Mouse (Mus musculus): ENCODE results near the gene Pkp1. TPM values are rescaled to one million over a fixed set of nuclear protein-coding genes. Genes with fewer than 3 reads are reported as not detected.

The Pkp1 gene
- polyA plus RNA-seq, 1 experiment, result not detected

GRCm38 (mm10) chr1:135865518-135866194 is 53.4 kb downstream of the Pkp1 start:
- Histone ChIP-seq H3K27me3 (ENCODE audit: control insufficient read depth) (peaks cover 37% of the 10 kb centered on the region), H3K4me3 (replicated peaks) (no peak overlapping the region)
- TF ChIP-seq GATA1 (IDR thresholded peaks at IDR 0.05; ENCODE audit: low read length) (no peak), TAL1 (IDR thresholded peaks at IDR 0.05; ENCODE audit: low read length) (no peak)

GRCm38 (mm10) chr1:135864830-135865229 is 54.2 kb downstream of the Pkp1 start:
- H3K27me3 ChIP-seq (ENCODE audit: control insufficient read depth), result peaks cover 39% of the 10 kb centered on the region
- TF ChIP-seq GATA1 (IDR thresholded peaks at IDR 0.05; ENCODE audit: low read length), result no peak
- no peak for TF ChIP-seq TAL1 (IDR thresholded peaks at IDR 0.05; ENCODE audit: low read length)
- no peaks in the 10 kb centered on the region for H3K36me3 ChIP-seq (ENCODE audit: control insufficient read depth)
- peaks cover 6% of the 10 kb centered on the region for H3K4me1 ChIP-seq (ENCODE audit: control insufficient read depth)
- no peak overlapping the region for H3K4me3 ChIP-seq (replicated peaks)
- no peaks in the 10 kb centered on the region for H3K9me3 ChIP-seq (ENCODE audit: control insufficient read depth, low read length)

More at GRCm38 (mm10) chr1:135865518-135866194, 53.4 kb downstream of the Pkp1 start:
- Histone ChIP-seq H3K4me1 (ENCODE audit: control insufficient read depth) (peaks cover 6% of the 10 kb centered on the region), H3K9me3 (ENCODE audit: control insufficient read depth, low read length) (no peaks in the 10 kb centered on the region), H3K36me3 (ENCODE audit: control insufficient read depth) (no peaks in the 10 kb centered on the region)

GRCm38 (mm10) chr1:135863786-135864335 is 55.1 kb downstream of the Pkp1 start:
- H3K27me3 ChIP-seq (ENCODE audit: control insufficient read depth), result peaks cover 36% of the 10 kb centered on the region
- H3K4me1 ChIP-seq (ENCODE audit: control insufficient read depth), result peaks cover 6% of the 10 kb centered on the region

DNA sequence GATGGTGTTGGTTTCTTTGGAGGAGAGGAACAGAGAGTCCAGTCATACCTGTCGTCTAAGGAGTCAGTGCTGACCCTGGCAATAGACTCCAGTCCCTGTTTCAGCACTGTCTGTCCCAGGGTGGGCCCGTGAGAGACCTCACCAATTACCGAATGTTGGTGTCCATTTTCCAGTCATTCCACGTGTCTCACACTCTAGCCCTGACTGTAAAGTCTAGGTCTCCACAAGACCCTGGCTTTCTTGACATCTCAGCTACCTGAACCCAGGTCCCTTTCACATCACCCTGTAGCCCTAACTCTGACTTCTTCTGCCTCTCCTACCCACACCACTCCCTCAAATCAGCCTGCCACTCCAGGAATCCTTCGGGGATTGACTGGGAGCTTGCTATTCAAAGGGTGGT is 56.4 kb downstream of the Pkp1 start:
- no peak for TF ChIP-seq GATA1 (IDR thresholded peaks at IDR 0.05; ENCODE audit: low read length)
- TF ChIP-seq TAL1 (IDR thresholded peaks at IDR 0.05; ENCODE audit: low read length), result no peak
- no peak overlapping the region for H3K4me3 ChIP-seq (replicated peaks)
- peaks cover 36% of the 10 kb centered on the region for H3K27me3 ChIP-seq (ENCODE audit: control insufficient read depth)
- peaks cover 7% of the 10 kb centered on the region for H3K4me1 ChIP-seq (ENCODE audit: control insufficient read depth)
- H3K9me3 ChIP-seq (ENCODE audit: control insufficient read depth, low read length), result no peaks in the 10 kb centered on the region
- H3K36me3 ChIP-seq (ENCODE audit: control insufficient read depth), result no peaks in the 10 kb centered on the region

More at GRCm38 (mm10) chr1:135863786-135864335, 55.1 kb downstream of the Pkp1 start:
- no peak overlapping the region for H3K4me3 ChIP-seq (replicated peaks)
- H3K36me3 ChIP-seq (ENCODE audit: control insufficient read depth), result no peaks in the 10 kb centered on the region
- H3K9me3 ChIP-seq (ENCODE audit: control insufficient read depth, low read length), result no peaks in the 10 kb centered on the region
- TF ChIP-seq TAL1 (IDR thresholded peaks at IDR 0.05; ENCODE audit: low read length) (no peak), GATA1 (IDR thresholded peaks at IDR 0.05; ENCODE audit: low read length) (no peak)

DNA sequence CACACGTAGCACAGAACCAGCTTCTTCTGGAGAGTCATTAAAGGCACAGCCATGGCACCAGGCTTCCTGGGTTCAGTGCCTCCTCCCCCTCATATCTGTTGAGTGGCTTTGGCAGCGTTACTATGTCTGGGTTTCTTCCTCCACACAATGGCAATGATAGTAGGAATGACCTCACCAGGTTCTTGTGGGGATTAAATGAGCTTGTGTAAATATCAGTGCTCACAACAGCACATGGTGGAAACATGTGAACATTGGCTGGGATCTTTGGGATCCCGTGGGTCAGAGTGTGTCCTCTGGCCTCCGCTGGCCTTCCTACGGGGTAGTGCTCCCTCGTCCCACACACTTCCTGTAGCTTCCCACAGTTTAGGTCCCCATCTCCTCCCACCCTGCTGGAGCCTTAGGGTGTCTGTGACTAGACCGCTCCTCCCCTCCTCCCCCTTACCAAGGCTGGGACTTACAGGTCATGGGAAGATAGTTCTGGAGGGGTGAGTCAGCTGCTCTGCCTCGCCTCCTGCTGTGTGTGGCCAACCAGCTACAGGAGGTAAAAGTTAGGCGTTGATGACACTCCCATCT is 56.9 kb downstream of the Pkp1 start:
- TF ChIP-seq TAL1 (IDR thresholded peaks at IDR 0.05; ENCODE audit: low read length) (no peak), GATA1 (IDR thresholded peaks at IDR 0.05; ENCODE audit: low read length) (no peak)
- peaks cover 36% of the 10 kb centered on the region for H3K27me3 ChIP-seq (ENCODE audit: control insufficient read depth)

GRCm38 (mm10) chr1:135861091-135861490 is 57.9 kb downstream of the Pkp1 start:
- no peak overlapping the region for H3K4me3 ChIP-seq (replicated peaks)
- H3K4me1 ChIP-seq (ENCODE audit: control insufficient read depth), result peaks cover 16% of the 10 kb centered on the region
- H3K36me3 ChIP-seq (ENCODE audit: control insufficient read depth), result no peaks in the 10 kb centered on the region
- no peaks in the 10 kb centered on the region for H3K9me3 ChIP-seq (ENCODE audit: control insufficient read depth, low read length)
- peaks cover 34% of the 10 kb centered on the region for H3K27me3 ChIP-seq (ENCODE audit: control insufficient read depth)
- no peak for TF ChIP-seq GATA1 (IDR thresholded peaks at IDR 0.05; ENCODE audit: low read length)
- no peak for TF ChIP-seq TAL1 (IDR thresholded peaks at IDR 0.05; ENCODE audit: low read length)

More for the DNA sequence above, 56.9 kb downstream of the Pkp1 start:
- Histone ChIP-seq H3K9me3 (ENCODE audit: control insufficient read depth, low read length) (no peaks in the 10 kb centered on the region), H3K4me3 (replicated peaks) (no peak overlapping the region), H3K4me1 (ENCODE audit: control insufficient read depth) (peaks cover 12% of the 10 kb centered on the region), H3K36me3 (ENCODE audit: control insufficient read depth) (no peaks in the 10 kb centered on the region)

GRCm38 (mm10) chr1:135858533-135858932 is 60.5 kb downstream of the Pkp1 start:
- Histone ChIP-seq H3K27me3 (ENCODE audit: control insufficient read depth) (peaks cover 17% of the 10 kb centered on the region), H3K4me3 (replicated peaks) (no peak overlapping the region)
- no peak for TF ChIP-seq GATA1 (IDR thresholded peaks at IDR 0.05; ENCODE audit: low read length)
- no peak for TF ChIP-seq TAL1 (IDR thresholded peaks at IDR 0.05; ENCODE audit: low read length)

DNA sequence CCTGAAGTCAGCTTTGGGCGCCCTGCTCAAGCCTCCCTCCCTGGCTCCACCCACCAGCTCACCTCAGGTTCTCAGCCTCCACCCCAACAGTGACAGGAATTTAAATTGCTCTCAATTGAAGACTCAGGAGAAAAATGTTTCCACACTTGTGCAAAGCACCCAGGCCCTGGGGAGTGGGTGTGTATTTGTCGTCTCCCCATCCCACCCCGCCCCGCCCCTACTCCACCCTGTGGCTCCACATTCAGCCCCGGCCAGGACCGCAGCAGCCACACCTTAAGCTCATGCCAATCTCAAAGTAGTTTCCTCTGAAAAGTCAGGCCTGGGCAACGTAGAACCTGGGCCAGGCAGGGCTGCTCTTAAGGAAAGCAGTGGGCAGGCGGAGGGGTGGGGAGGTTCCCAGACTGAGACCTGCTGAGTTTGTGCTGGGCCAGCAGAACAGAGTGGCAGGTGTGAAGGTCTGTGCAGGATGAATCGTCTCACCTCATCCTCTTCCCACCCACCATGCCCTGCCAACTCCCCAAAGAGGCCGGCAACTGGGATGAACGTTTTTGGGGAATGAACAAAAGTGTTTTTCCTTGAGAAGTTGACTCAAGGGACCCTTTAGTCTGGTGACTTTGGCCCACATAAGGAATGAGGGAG is 61.8 kb downstream of the Pkp1 start:
- Histone ChIP-seq H3K27me3 (ENCODE audit: control insufficient read depth) (peaks cover 12% of the 10 kb centered on the region), H3K4me3 (replicated peaks) (no peak overlapping the region), H3K9me3 (ENCODE audit: control insufficient read depth, low read length) (no peaks in the 10 kb centered on the region), H3K36me3 (ENCODE audit: control insufficient read depth) (no peaks in the 10 kb centered on the region), H3K4me1 (ENCODE audit: control insufficient read depth) (peaks cover 26% of the 10 kb centered on the region)
- TF ChIP-seq GATA1 (IDR thresholded peaks at IDR 0.05; ENCODE audit: low read length), result no peak
- TF ChIP-seq TAL1 (IDR thresholded peaks at IDR 0.05; ENCODE audit: low read length), result no peak

More at GRCm38 (mm10) chr1:135858533-135858932, 60.5 kb downstream of the Pkp1 start:
- H3K4me1 ChIP-seq (ENCODE audit: control insufficient read depth), result peaks cover 23% of the 10 kb centered on the region
- no peaks in the 10 kb centered on the region for H3K9me3 ChIP-seq (ENCODE audit: control insufficient read depth, low read length)
- H3K36me3 ChIP-seq (ENCODE audit: control insufficient read depth), result no peaks in the 10 kb centered on the region

GRCm38 (mm10) chr1:135856070-135856469 is 62.9 kb downstream of the Pkp1 start:
- TF ChIP-seq GATA1 (IDR thresholded peaks at IDR 0.05; ENCODE audit: low read length), result no peak
- TF ChIP-seq TAL1 (IDR thresholded peaks at IDR 0.05; ENCODE audit: low read length), result no peak
- Histone ChIP-seq H3K4me1 (ENCODE audit: control insufficient read depth) (peaks cover 28% of the 10 kb centered on the region), H3K9me3 (ENCODE audit: control insufficient read depth, low read length) (no peaks in the 10 kb centered on the region), H3K36me3 (ENCODE audit: control insufficient read depth) (no peaks in the 10 kb centered on the region), H3K27me3 (ENCODE audit: control insufficient read depth) (peaks cover 8% of the 10 kb centered on the region), H3K4me3 (replicated peaks) (no peak overlapping the region)
